Mouse (Mus musculus): ENCODE measurements at regions not wholly inside any gene's neighbourhood (a gene's known extent, or its start where the extent isn't known, plus 50 kb on each side); places are given as distances from the start of the nearest gene placed in this dataset.

GRCm38 (mm10) chr1:190285049-190285448 lies 114.5 kb upstream of the Prox1 start:
- TF ChIP-seq POLR2A (IDR thresholded peaks at IDR 0.05; ENCODE audit: low read depth, low read length): no peak
- TF ChIP-seq CTCF (conservative IDR thresholded peaks at IDR 0.05; ENCODE audit: insufficient read depth, insufficient read length, low read depth, low read length): no peak
